Mouse (Mus musculus): ENCODE results near the gene Sdhaf1. TPM values are rescaled to one million over a fixed set of nuclear protein-coding genes. Genes with fewer than 3 reads are reported as not detected.

The Sdhaf1 gene
- polyA plus RNA-seq, 1 experiment from 2014 or later = 21.8 TPM

DNA sequence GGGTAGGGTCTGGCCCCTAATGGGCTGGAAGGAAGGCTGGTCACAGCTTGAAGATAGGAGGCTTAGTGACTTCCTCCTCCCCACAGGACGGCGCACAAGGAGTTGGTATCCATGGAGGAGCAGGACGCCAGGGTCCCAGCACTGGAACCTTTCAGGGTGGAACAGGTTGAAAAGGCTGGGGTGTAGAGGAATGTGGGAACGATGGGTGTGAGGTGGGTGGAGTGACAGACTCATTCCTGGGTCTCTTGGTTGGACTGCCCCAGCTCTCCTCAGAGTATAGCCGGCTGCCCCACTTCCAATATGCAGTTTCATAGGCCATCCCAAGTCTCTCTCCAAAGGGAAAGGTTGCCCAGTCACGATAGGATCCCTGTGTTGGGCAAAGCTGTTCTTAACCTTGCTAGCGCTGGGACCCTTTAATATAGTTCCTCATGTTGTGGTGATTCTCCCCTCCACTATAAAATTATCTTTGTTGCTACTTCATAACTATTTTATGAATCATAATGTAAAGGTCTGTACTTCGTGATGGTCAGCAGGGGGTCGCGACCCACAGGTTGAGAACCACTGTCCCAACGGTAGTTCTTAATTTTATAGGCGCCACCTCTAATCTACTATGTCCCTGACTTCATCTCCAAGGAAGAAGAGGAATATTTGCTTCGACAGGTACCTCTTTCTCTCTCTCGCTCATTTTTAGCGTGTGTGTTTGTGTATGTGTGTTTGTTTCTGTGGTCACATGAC, 14.1 kb downstream of the Sdhaf1 start:
- no peak for DNase-seq (ENCODE audit: low spot score)
- Histone ChIP-seq H3K9me3 (ENCODE audit: control insufficient read depth, low read length) (no peaks in the 10 kb centered on the region), H3K27ac (ENCODE audit: low read depth, low read length) (no peak overlapping the region), H3K27me3 (ENCODE audit: control insufficient read depth, insufficient read depth, low read length) (no peaks in the 10 kb centered on the region), H3K4me2 (ENCODE audit: low read depth, low read length, severe bottlenecking) (peak overlapping the region; percentile 86), H3K9ac (ENCODE audit: low read length) (peak overlapping the region; percentile 68), H3K36me3 (ENCODE audit: control insufficient read depth, insufficient read depth, low read length) (peaks cover 4% of the 10 kb centered on the region; the same call in 1 of the 2 replicates), H3K4me3 (ENCODE audit: low read depth, low read length) (peak overlapping the region; percentile 61), H3K4me1 (replicated peaks; ENCODE audit: control insufficient read depth, insufficient read depth, low read length) (peaks cover 11% of the 10 kb centered on the region)
- ATAC-seq (replicated peaks; ENCODE audit: low FRiP score) = no peak
- 70% methylated on average over 15 of the region's 15 CpGs for WGBS

- H3K9me3 ChIP-seq (ENCODE audit: control insufficient read depth, low read length) = no peaks in the 10 kb centered on the region
- H3K4me2 ChIP-seq (ENCODE audit: low read depth, low read length, severe bottlenecking) = peak within 1 kb of the TSS; percentile 86
- H3K9ac ChIP-seq (ENCODE audit: low read length) = peak within 1 kb of the TSS; percentile 68
- no peaks in the 10 kb centered on the region for H3K27me3 ChIP-seq (ENCODE audit: control insufficient read depth, insufficient read depth, low read length)
- DNase-seq (ENCODE audit: low spot score) = peak; percentile 94
- H3K4me3 ChIP-seq (ENCODE audit: low read depth, low read length) = peak within 1 kb of the TSS; percentile 61
- H3K4me1 ChIP-seq (replicated peaks; ENCODE audit: control insufficient read depth, insufficient read depth, low read length) = peaks cover 9% of the 10 kb centered on the region
- WGBS = 6% methylated on average over 27 of the region's 27 CpGs
- H3K36me3 ChIP-seq (ENCODE audit: control insufficient read depth, insufficient read depth, low read length) = peaks cover 8% of the 10 kb centered on the region; the same call in 1 of the 2 replicates
- H3K27ac ChIP-seq (ENCODE audit: low read depth, low read length) = no peak within 1 kb of the TSS
- ATAC-seq (replicated peaks; ENCODE audit: low FRiP score) = peak; percentile 100
These were observed 15.4 kb downstream of the Sdhaf1 start, which contains the start of gene Alkbh6 for GRCm38 (mm10) chr7:30308076-30309005. Alkbh6 (plus strand) TSS chr7:30308717.

- H3K27ac ChIP-seq (ENCODE audit: low read depth, low read length) = no peak overlapping the region
- no peak overlapping the region for H3K4me3 ChIP-seq (ENCODE audit: low read depth, low read length)
- H3K9me3 ChIP-seq (ENCODE audit: control insufficient read depth, low read length) = no peaks in the 10 kb centered on the region
- 94% methylated on average over 16 of the region's 16 CpGs for whole genome bisulfite sequencing
- DNase-seq (ENCODE audit: low spot score) (no peak), ATAC-seq (replicated peaks; ENCODE audit: low FRiP score) (no peak)
- H3K27me3 ChIP-seq (ENCODE audit: control insufficient read depth, insufficient read depth, low read length) = no peaks in the 10 kb centered on the region
- no peak overlapping the region for H3K9ac ChIP-seq (ENCODE audit: low read length)
- H3K36me3 ChIP-seq (ENCODE audit: control insufficient read depth, insufficient read depth, low read length) = peaks cover 12% of the 10 kb centered on the region; the same call in 1 of the 2 replicates
- peaks cover 9% of the 10 kb centered on the region for H3K4me1 ChIP-seq (replicated peaks; ENCODE audit: control insufficient read depth, insufficient read depth, low read length)
- H3K4me2 ChIP-seq (ENCODE audit: low read depth, low read length, severe bottlenecking) = no peak overlapping the region
These were observed 17.5 kb downstream of the Sdhaf1 start for GRCm38 (mm10) chr7:30306083-30306779.

- 50% methylated on average over 3 of the region's 3 CpGs for WGBS
- Histone ChIP-seq H3K27ac (ENCODE audit: low read depth, low read length) (no peak overlapping the region), H3K27me3 (ENCODE audit: control insufficient read depth, insufficient read depth, low read length) (no peaks in the 10 kb centered on the region), H3K9ac (ENCODE audit: low read length) (no peak overlapping the region), H3K36me3 (ENCODE audit: control insufficient read depth, insufficient read depth, low read length) (peaks cover 15% of the 10 kb centered on the region), H3K4me3 (ENCODE audit: low read depth, low read length) (no peak overlapping the region), H3K4me2 (ENCODE audit: low read depth, low read length, severe bottlenecking) (no peak overlapping the region), H3K4me1 (replicated peaks; ENCODE audit: control insufficient read depth, insufficient read depth, low read length) (no peaks in the 10 kb centered on the region), H3K9me3 (ENCODE audit: control insufficient read depth, low read length) (no peaks in the 10 kb centered on the region)
- no peak for ATAC-seq (replicated peaks; ENCODE audit: low FRiP score)
- peak; percentile 66 for DNase-seq (ENCODE audit: low spot score)
These were observed 22.8 kb downstream of the Sdhaf1 start for GRCm38 (mm10) chr7:30300914-30301313.

- H3K27me3 ChIP-seq (ENCODE audit: control insufficient read depth, insufficient read depth, low read length) = no peaks in the 10 kb centered on the region
- DNase-seq (ENCODE audit: low spot score) (no peak), ATAC-seq (replicated peaks; ENCODE audit: low FRiP score) (no peak)
- no peak overlapping the region for H3K9ac ChIP-seq (ENCODE audit: low read length)
- no peak overlapping the region for H3K4me2 ChIP-seq (ENCODE audit: low read depth, low read length, severe bottlenecking)
- 83% methylated on average over 16 of the region's 16 CpGs for WGBS
- 0 out of 2 replicates have a peak, but pooled peaks cover 3% of the 10 kb centered on the region for H3K4me1 ChIP-seq (replicated peaks; ENCODE audit: control insufficient read depth, insufficient read depth, low read length)
- peaks cover 11% of the 10 kb centered on the region for H3K36me3 ChIP-seq (ENCODE audit: control insufficient read depth, insufficient read depth, low read length)
- H3K4me3 ChIP-seq (ENCODE audit: low read depth, low read length) = no peak overlapping the region
- H3K9me3 ChIP-seq (ENCODE audit: control insufficient read depth, low read length) = no peaks in the 10 kb centered on the region
- no peak overlapping the region for H3K27ac ChIP-seq (ENCODE audit: low read depth, low read length)
These were observed 26.4 kb downstream of the Sdhaf1 start for GRCm38 (mm10) chr7:30297266-30297665.

GRCm38 (mm10) chr7:30296816-30297215, 26.9 kb downstream of the Sdhaf1 start:
- H3K4me3 ChIP-seq (ENCODE audit: low read depth, low read length) = no peak overlapping the region
- no peaks in the 10 kb centered on the region for H3K27me3 ChIP-seq (ENCODE audit: control insufficient read depth, insufficient read depth, low read length)
- H3K4me2 ChIP-seq (ENCODE audit: low read depth, low read length, severe bottlenecking) = no peak overlapping the region
- H3K9ac ChIP-seq (ENCODE audit: low read length) = no peak overlapping the region
- no peak for DNase-seq (ENCODE audit: low spot score)
- 0 out of 2 replicates have a peak, but pooled peaks cover 3% of the 10 kb centered on the region for H3K4me1 ChIP-seq (replicated peaks; ENCODE audit: control insufficient read depth, insufficient read depth, low read length)
- ATAC-seq (replicated peaks; ENCODE audit: low FRiP score) = no peak
- 95% methylated on average over 15 of the region's 15 CpGs for whole genome bisulfite sequencing
- H3K27ac ChIP-seq (ENCODE audit: low read depth, low read length) = no peak overlapping the region
- no peaks in the 10 kb centered on the region for H3K9me3 ChIP-seq (ENCODE audit: control insufficient read depth, low read length)
- peaks cover 11% of the 10 kb centered on the region for H3K36me3 ChIP-seq (ENCODE audit: control insufficient read depth, insufficient read depth, low read length)

DNA sequence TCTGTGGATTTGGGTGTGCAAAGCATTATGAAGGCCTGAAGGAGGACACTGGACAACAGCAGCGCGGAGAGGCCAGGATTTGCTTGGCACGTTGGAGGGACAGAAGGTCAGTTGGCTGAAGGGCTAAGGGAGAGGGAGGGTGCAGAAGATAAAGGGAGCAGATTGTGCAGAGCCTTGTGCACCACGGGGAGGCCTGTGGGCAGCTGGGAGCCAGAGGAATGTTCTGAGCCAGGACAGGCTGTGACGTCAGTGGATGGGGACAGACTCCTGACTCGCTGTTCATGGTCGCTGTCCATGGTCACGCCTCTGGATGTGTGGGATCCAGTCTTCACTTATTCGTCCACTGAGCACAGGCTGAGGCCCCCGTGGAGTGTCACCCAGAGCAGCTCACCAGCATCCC, 28.6 kb downstream of the Sdhaf1 start:
- H3K4me1 ChIP-seq (replicated peaks; ENCODE audit: control insufficient read depth, insufficient read depth, low read length) = peaks cover 7% of the 10 kb centered on the region; the same call in 1 of the 2 replicates
- H3K27me3 ChIP-seq (ENCODE audit: control insufficient read depth, insufficient read depth, low read length) = no peaks in the 10 kb centered on the region
- ATAC-seq (replicated peaks; ENCODE audit: low FRiP score) (no peak), DNase-seq (ENCODE audit: low spot score) (no peak)
- H3K4me3 ChIP-seq (ENCODE audit: low read depth, low read length) = no peak overlapping the region
- H3K36me3 ChIP-seq (ENCODE audit: control insufficient read depth, insufficient read depth, low read length) = peaks cover 11% of the 10 kb centered on the region
- no peak overlapping the region for H3K9ac ChIP-seq (ENCODE audit: low read length)
- no peaks in the 10 kb centered on the region for H3K9me3 ChIP-seq (ENCODE audit: control insufficient read depth, low read length)
- no peak overlapping the region for H3K27ac ChIP-seq (ENCODE audit: low read depth, low read length)
- WGBS = 78% methylated on average over 10 of the region's 10 CpGs
- H3K4me2 ChIP-seq (ENCODE audit: low read depth, low read length, severe bottlenecking) = no peak overlapping the region

DNA sequence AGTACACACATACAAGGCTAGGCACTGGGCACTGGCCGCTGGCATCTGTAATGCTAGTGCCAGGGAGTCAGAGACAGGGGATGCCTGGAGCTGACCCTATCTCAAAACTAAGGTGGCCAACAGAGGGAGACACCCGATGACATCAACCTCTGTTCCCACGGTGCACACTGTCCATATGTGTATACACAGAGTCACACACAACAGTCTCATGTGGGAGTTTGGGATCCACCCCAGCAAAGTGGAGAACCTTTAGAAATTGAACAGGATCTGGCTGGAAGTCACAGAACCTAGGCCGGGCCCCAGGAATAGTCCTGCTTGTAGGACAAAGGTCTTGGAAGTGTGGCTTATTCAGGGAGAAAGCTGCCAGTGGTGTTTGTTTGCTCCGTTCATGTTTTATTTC, 29.4 kb downstream of the Sdhaf1 start:
- Histone ChIP-seq H3K4me2 (ENCODE audit: low read depth, low read length, severe bottlenecking) (no peak overlapping the region), H3K9ac (ENCODE audit: low read length) (no peak overlapping the region), H3K4me1 (replicated peaks; ENCODE audit: control insufficient read depth, insufficient read depth, low read length) (peaks cover 7% of the 10 kb centered on the region; the same call in 1 of the 2 replicates), H3K36me3 (ENCODE audit: control insufficient read depth, insufficient read depth, low read length) (peaks cover 11% of the 10 kb centered on the region), H3K9me3 (ENCODE audit: control insufficient read depth, low read length) (no peaks in the 10 kb centered on the region), H3K27ac (ENCODE audit: low read depth, low read length) (no peak overlapping the region), H3K27me3 (ENCODE audit: control insufficient read depth, insufficient read depth, low read length) (no peaks in the 10 kb centered on the region), H3K4me3 (ENCODE audit: low read depth, low read length) (no peak overlapping the region)
- WGBS = 92% methylated on average over 5 of the region's 5 CpGs
- DNase-seq (ENCODE audit: low spot score) = no peak
- ATAC-seq (replicated peaks; ENCODE audit: low FRiP score) = no peak
